Mouse (Mus musculus) megakaryocyte, embryonic 14.5 days (primary cell): ENCODE data around the gene Lrba. TPM values are rescaled to one million over a fixed set of nuclear protein-coding genes. Genes with fewer than 3 reads are reported as not detected.

Experiments
- H3K27me3 ChIP-seq: replicated peaks from 2 replicates; pipeline ENCODE3; 2012; ENCODE audit warnings: inconsistent platforms
- H3K36me3 ChIP-seq: replicated peaks from 2 replicates; pipeline ENCODE3; 2012; ENCODE audit warnings: low read length, inconsistent platforms, mixed read lengths
- H3K4me1 ChIP-seq: 2 replicates; pipeline ENCODE4 v1.6.1; 2012; ENCODE audit warnings: inconsistent platforms
- H3K4me3 ChIP-seq: replicated peaks from 2 replicates; pipeline ENCODE3; 2012; ENCODE audit warnings: moderate library complexity, mild to moderate bottlenecking, inconsistent platforms
- H3K9me3 ChIP-seq: 2 replicates; pipeline ENCODE4 v1.6.1; 2012; ENCODE audit warnings: inconsistent platforms
- FLI1 ChIP-seq: IDR thresholded peaks from 2 replicates; pipeline ENCODE4 v1.6.1; 2012; ENCODE audit warnings: low read length, inconsistent platforms, mixed read lengths
- GATA1 ChIP-seq: IDR thresholded peaks from 3 replicates; pipeline ENCODE4 v1.6.1; 2012; ENCODE audit warnings: mixed read lengths, low read length, inconsistent platforms, borderline replicate concordance
- polyA plus RNA-seq: library from polyadenylated mRNA; stranded (reverse); fragments of >175 nt; gene quantifications from 2 replicates; pipeline ENCODE4 v1.2.3, GENCODE M21; 2012; ENCODE audit warnings: low replicate concordance; ENCODE audit not compliant: insufficient read depth

The Lrba gene
- polyA plus RNA-seq, 1 experiment: 9.7 TPM

DNA sequence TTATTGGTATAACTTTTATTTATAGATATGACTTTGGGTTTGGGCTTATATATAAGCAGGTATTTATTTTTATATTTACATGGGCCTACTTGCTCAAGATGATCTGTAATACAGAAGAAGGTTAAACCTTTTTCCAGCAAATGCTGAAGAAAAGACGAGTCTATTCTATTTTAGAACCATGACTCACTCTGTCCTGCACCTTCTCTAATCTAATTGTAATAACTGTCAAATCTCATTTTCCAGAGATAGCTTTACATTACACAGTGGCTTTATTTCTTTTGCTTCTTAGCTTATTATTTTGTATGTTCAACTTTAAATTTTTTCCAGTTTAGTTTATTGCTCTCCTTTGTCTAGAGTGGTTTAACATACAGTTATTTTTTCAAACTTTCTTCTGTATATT, 464.0 kb downstream of the Lrba start:
- Histone ChIP-seq H3K27me3 (no peaks in the 10 kb centered on the region), H3K9me3 (no peaks in the 10 kb centered on the region), H3K4me3 (no peak overlapping the region), H3K36me3 (no peaks in the 10 kb centered on the region), H3K4me1 (peaks cover 7% of the 10 kb centered on the region)
- TF ChIP-seq GATA1 (no peak), FLI1 (no peak)

DNA sequence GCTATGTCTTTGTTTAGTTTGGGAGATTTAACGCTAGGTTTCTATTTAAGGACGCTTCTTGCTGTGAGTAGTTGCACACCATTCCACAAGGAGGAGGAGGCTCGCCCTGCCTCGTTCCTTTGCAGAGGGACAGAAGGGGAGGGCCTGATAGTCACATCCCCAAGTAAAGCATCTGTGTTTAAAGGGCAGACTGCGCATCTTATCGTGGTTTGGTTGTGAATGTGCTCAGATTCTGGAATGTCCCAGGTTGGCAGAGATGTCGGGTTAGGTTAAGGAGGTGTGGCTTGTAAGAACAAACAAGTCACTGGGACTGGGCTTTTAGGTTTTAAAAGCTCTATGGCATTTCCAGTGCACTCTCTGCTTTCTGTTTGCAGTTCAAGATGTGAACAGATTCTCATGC, 464.8 kb downstream of the Lrba start:
- TF ChIP-seq FLI1: no peak
- no peak for TF ChIP-seq GATA1
- Histone ChIP-seq H3K4me1 (peaks cover 7% of the 10 kb centered on the region), H3K27me3 (no peaks in the 10 kb centered on the region), H3K9me3 (no peaks in the 10 kb centered on the region), H3K36me3 (no peaks in the 10 kb centered on the region), H3K4me3 (no peak overlapping the region)

DNA sequence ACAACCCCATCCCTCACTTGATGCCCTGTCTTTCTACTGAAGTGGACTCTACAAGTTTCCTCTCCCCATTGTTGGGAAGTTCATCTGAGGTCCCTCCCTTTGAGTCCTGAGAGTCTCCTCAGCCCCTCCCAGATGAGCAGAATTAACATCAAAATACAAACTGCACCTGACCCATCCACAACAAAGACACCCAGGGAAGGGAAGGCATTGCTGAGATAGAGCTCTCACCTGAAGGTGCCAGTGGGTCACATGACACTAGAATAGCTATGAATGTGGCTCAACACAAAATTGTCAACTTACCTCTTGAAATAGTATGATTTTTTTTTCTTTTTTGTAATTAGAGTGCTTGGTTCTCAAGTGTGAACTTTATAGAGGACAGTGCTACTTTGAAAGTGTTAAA, 468.3 kb downstream of the Lrba start:
- TF ChIP-seq GATA1 (no peak), FLI1 (no peak)
- H3K27me3 ChIP-seq: no peaks in the 10 kb centered on the region
- no peak overlapping the region for H3K4me3 ChIP-seq
- no peaks in the 10 kb centered on the region for H3K9me3 ChIP-seq
- peaks cover 4% of the 10 kb centered on the region for H3K4me1 ChIP-seq
- H3K36me3 ChIP-seq: no peaks in the 10 kb centered on the region

DNA sequence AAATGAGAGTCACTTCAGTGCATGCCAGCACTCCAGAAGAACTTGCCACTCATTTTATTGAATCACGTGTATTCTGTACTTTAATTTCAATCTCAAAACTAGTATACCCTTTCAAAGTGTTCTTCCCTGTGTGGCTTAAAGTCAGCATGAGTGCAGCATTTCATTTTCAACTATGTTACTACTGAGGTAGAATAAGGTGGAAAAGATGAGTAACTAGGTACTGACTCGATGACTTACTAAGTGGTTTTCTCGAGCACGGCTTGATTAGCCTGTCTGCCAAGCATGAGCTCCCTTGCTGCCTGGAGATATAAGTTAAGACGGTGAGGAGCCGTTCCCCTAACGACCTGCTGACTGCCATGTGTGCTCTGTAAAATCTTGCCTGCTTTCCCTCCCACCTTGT, 469.1 kb downstream of the Lrba start:
- TF ChIP-seq FLI1 (no peak), GATA1 (no peak)
- H3K36me3 ChIP-seq: no peaks in the 10 kb centered on the region
- no peaks in the 10 kb centered on the region for H3K4me1 ChIP-seq
- no peaks in the 10 kb centered on the region for H3K27me3 ChIP-seq
- H3K9me3 ChIP-seq: no peaks in the 10 kb centered on the region
- H3K4me3 ChIP-seq: no peak overlapping the region

DNA sequence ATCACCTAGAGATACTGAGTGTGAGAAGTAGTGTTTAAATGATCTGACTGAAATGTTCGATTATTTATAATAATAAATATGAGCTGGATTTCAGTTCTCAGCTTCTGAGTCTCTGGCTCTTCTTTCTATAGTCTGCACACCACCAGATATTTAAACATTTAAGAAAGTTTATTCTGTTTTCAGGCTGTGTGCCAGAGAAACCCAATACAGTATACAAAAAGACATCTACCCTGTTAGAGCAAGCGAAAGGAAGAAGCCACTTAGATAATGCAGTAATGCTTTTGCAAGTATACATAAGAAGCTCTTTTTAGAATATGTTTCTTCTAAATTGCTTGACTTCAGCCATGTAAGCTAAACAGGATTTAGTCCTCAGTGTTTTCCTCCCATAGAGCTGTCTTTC, 474.5 kb downstream of the Lrba start:
- Histone ChIP-seq H3K36me3 (no peaks in the 10 kb centered on the region), H3K4me1 (no peaks in the 10 kb centered on the region), H3K4me3 (no peak overlapping the region), H3K9me3 (no peaks in the 10 kb centered on the region), H3K27me3 (no peaks in the 10 kb centered on the region)
- no peak for TF ChIP-seq GATA1
- TF ChIP-seq FLI1: no peak

DNA sequence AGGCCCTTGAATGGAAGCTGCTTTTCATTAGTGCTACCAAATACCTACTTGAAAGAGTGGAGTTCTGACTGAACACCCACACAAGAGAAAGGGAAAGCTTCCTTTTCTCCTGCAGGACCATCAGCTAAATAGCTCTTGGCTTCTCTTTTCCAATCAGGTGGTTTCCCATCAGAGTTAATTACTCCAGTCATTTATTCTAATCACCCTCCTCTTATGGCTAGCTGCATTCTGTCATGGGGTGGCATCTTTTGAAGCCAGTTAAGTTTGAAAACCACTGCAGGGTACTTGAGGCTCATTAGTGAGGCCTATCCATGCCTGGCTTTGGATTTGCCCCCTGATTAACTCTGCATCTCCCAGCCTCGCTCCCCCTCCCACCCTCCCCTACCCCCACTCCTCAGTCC, 476.7 kb downstream of the Lrba start:
- Histone ChIP-seq H3K27me3 (no peaks in the 10 kb centered on the region), H3K4me3 (no peak overlapping the region), H3K9me3 (no peaks in the 10 kb centered on the region), H3K36me3 (no peaks in the 10 kb centered on the region), H3K4me1 (0 out of 2 replicates have a peak, but pooled peaks cover under 1% of the 10 kb centered on the region)
- TF ChIP-seq FLI1 (no peak), GATA1 (no peak)

DNA sequence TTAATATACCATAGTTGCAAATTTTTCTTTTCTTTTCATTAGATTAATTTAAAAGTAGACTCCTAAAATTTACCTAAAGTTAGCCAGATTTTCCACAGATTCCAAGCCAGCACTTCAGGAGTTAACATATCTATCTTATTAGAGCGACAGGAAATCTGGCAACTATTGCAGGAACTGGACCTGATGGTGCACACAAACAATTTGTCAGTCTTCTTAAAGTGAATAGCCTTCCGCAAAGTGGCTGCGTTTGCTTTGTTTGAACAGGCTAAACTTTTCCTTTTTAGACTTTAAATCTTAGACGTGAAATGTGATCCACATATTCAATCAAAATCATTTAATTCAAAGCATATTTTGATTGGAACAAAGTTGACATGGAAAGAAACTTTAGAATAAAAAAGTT, 485.0 kb downstream of the Lrba start:
- Histone ChIP-seq H3K36me3 (no peaks in the 10 kb centered on the region), H3K9me3 (no peaks in the 10 kb centered on the region), H3K4me1 (0 out of 2 replicates have a peak, but pooled peaks cover 3% of the 10 kb centered on the region), H3K4me3 (no peak overlapping the region), H3K27me3 (no peaks in the 10 kb centered on the region)
- TF ChIP-seq FLI1: no peak
- no peak for TF ChIP-seq GATA1

DNA sequence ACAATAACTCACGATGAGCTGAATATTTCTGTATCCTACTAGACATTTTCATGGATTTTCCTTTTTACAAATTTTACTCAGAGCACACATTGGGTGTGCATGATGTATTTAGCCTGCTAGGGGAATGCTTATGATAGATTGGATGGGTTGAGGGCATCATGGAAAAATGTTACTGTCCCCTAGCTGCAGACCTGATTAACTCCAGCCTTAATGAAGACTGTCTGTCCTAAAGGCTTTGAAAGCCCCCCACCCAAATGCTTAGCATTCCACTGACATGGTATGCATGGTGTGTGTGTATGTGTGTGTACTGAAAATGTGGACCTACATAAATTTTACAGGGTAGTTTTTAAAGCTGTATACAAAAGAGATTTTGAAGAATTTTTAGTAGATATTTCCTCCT, 487.1 kb downstream of the Lrba start:
- Histone ChIP-seq H3K9me3 (no peaks in the 10 kb centered on the region), H3K4me1 (no peaks in the 10 kb centered on the region), H3K36me3 (peaks cover 3% of the 10 kb centered on the region), H3K27me3 (no peaks in the 10 kb centered on the region), H3K4me3 (no peak overlapping the region)
- TF ChIP-seq FLI1: no peak
- TF ChIP-seq GATA1: no peak

DNA sequence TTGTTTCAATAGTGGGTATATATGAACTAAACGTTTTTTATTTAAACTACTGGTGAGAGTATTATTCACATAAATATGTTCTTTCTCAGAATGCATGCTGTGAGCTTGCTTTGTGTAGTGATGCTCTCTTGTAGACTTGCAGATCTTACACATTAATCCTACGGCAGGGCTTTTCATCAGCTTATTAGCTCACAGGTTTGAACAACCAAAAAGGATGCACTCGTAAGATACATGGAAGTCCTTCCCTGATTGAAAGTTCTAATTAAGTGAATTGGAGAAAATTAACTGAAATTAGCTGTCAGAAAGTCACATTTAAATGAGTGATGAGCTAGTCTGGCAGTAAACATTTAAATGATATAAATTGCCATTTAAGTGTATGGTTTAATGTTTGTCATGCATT, 488.3 kb downstream of the Lrba start:
- Histone ChIP-seq H3K27me3 (no peaks in the 10 kb centered on the region), H3K36me3 (peaks cover 3% of the 10 kb centered on the region), H3K9me3 (no peaks in the 10 kb centered on the region), H3K4me3 (no peak overlapping the region), H3K4me1 (no peaks in the 10 kb centered on the region)
- TF ChIP-seq GATA1 (no peak), FLI1 (no peak)

DNA sequence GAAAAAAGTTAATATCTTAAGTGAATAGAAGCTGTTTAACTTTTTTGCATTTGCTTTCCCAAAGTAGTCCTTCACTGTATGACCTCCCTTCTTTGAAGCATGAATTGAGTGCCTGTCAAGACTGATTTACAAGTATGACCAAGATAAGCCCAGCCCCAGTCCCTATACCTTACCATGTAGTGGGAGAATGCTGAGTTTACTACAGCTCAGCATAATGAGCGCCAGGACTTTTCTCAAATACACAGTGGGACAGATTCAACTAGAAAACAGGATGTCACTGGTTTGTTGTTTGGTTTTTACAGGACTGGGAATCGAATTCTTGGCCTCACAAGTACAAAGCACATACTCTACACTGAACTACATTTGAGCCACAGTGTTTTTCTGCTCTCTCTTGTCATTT, 490.0 kb downstream of the Lrba start:
- H3K9me3 ChIP-seq: no peaks in the 10 kb centered on the region
- peaks cover 3% of the 10 kb centered on the region for H3K36me3 ChIP-seq
- TF ChIP-seq GATA1 (no peak), FLI1 (no peak)
- H3K4me1 ChIP-seq: no peaks in the 10 kb centered on the region
- H3K27me3 ChIP-seq: no peaks in the 10 kb centered on the region
- H3K4me3 ChIP-seq: no peak overlapping the region
